7 mouse cellular contexts compared by ENCODE assay signal in genomic region chr13:13721435-13721834, GRCm38 (mm10).
DNase-seq lines count a peak whose midpoint lies in the region; TF ChIP-seq lines count a peak whose summit lies in the region.
"Not testable (repeated sequence)": the region's sequence is repeated elsewhere in the genome, so short reads cannot be mapped to it uniquely, and the experiment has no call there.

No protein-coding gene starts in this region.

- in situ Hi-C loops in ES-E14 (cut with MboI; ENCODE audit: low sequenced_read_pairs in 2 of 2, unreplicated experiment in 2 of 2), result not testable (repeated sequence)

- not testable (repeated sequence) for TF ChIP-seq POLR2A in ES-Bruce4 (IDR thresholded peaks at IDR 0.05; ENCODE audit: insufficient read depth, low read length)

- TF ChIP-seq CTCF in E14TG2a.4 (conservative IDR thresholded peaks at IDR 0.05; ENCODE audit: low read length); ES-Bruce4 (IDR thresholded peaks at IDR 0.05; ENCODE audit: low read depth, low read length): not testable (repeated sequence)

- TF ChIP-seq EP300 in ES-Bruce4 (IDR thresholded peaks at IDR 0.05; ENCODE audit: insufficient read depth, low read depth, low read length), result not testable (repeated sequence)

- H3K4me3 ChIP-seq in E14TG2a.4 (replicated peaks; ENCODE audit: low read length), result peak overlapping the region; percentile 62
- peak overlapping the region; percentile 45 for H3K4me3 ChIP-seq in ES-Bruce4 (ENCODE audit: low read depth, low read length)
- H3K4me3 ChIP-seq in ES-E14 (ENCODE audit: insufficient read depth in 1 of 2, low read depth in 1 of 2, low read length in 2 of 2, poor library complexity in 1 of 2, severe bottlenecking in 1 of 2), result peak overlapping the region; percentile 26 to 43

- peak; percentile 68 for DNase-seq in ES-CJ7 (ENCODE audit: low read depth, low spot score)
- peak; percentile 6 for DNase-seq in ES-E14 (ENCODE audit: low read depth, low spot score)
- peak; percentile 69 for DNase-seq in R1 (ENCODE audit: low read depth, low spot score)
- peak; percentile 16 for DNase-seq in WW6 (ENCODE audit: low read depth, low spot score)
- peak; percentile 71 for DNase-seq in ZHBTc4 (ENCODE audit: low read depth, low spot score)

- H3K9me3 ChIP-seq in E14TG2a.4 (ENCODE audit: low read length); ES-Bruce4 (replicated peaks; ENCODE audit: control insufficient read depth, insufficient read depth, low read length, poor library complexity, severe bottlenecking); ES-E14 (ENCODE audit: control insufficient read depth, insufficient read depth, low read depth, low read length): not testable (repeated sequence)

- H3K36me3 ChIP-seq in E14TG2a.4 (ENCODE audit: insufficient read depth, low read length); ES-Bruce4 (ENCODE audit: control insufficient read depth, insufficient read depth, low read length, poor library complexity, severe bottlenecking); ES-E14 (ENCODE audit: control insufficient read depth, insufficient read depth, low read length, poor library complexity, severe bottlenecking): not testable (repeated sequence)

- peak overlapping the region; percentile 80 for H3K9ac ChIP-seq in ES-Bruce4 (ENCODE audit: low read depth, poor library complexity, severe bottlenecking)
- H3K9ac ChIP-seq in ES-E14 (ENCODE audit: insufficient read depth, low read depth, low read length, poor library complexity, severe bottlenecking), result 0 out of 2 replicates have a peak overlapping the region, but pooled peaks have one; percentile 48

- not testable (repeated sequence) for H3K4me1 ChIP-seq in E14TG2a.4 (replicated peaks; ENCODE audit: low read depth, low read length); ES-Bruce4 (ENCODE audit: control insufficient read depth, insufficient read depth, low read length); ES-E14 (ENCODE audit: control insufficient read depth in 2 of 2, insufficient read depth in 2 of 2, low read length in 2 of 2, poor library complexity in 1 of 2)

- not testable (repeated sequence) for H3K27ac ChIP-seq in ES-Bruce4 (ENCODE audit: insufficient read depth, low read length); ES-E14 (ENCODE audit: insufficient read depth, low read depth, low read length, poor library complexity, severe bottlenecking)

- not testable (repeated sequence) for H3K27me3 ChIP-seq in E14TG2a.4 (ENCODE audit: insufficient read depth, low read length); ES-Bruce4 (ENCODE audit: control insufficient read depth, insufficient read depth, low read length, poor library complexity, severe bottlenecking)

Comparison
In these comparisons a context has a peak if more than half of its experiments do, and no peak if none do; other contexts are left out.
1. DNase-seq: peak in every context shown above with its lines; median percentile 71 in ZHBTc4; 69 in R1; 68 in ES-CJ7; 16 in WW6; 6 in ES-E14.